Mouse (Mus musculus): ENCODE data around the gene Cluh. TPM values are rescaled to one million over a fixed set of nuclear protein-coding genes. Genes with fewer than 3 reads are reported as not detected.

Cluh gene
- polyA plus RNA-seq, 1 experiment from 2014 or later: 41.3 TPM

- Histone ChIP-seq H3K27ac (ENCODE audit: low read length) (no peak overlapping the region), H3K4me2 (ENCODE audit: low read depth, low read length) (no peak overlapping the region), H3K9me3 (replicated peaks; ENCODE audit: control insufficient read depth, low read length) (no peaks in the 10 kb centered on the region), H3K36me3 (ENCODE audit: control insufficient read depth, insufficient read depth, low read length) (peaks cover 26% of the 10 kb centered on the region), H3K27me3 (ENCODE audit: control insufficient read depth, insufficient read depth, low read length) (no peaks in the 10 kb centered on the region), H3K4me1 (ENCODE audit: control insufficient read depth, insufficient read depth, low read length) (no peaks in the 10 kb centered on the region), H3K4me3 (replicated peaks; ENCODE audit: low read length) (no peak overlapping the region), H3K9ac (ENCODE audit: low read length) (no peak overlapping the region)
- no peak for ATAC-seq (ENCODE audit: insufficient read depth, low FRiP score)
- 94% methylated on average over 13 of the region's 13 CpGs for WGBS
Observed at GRCm38 (mm10) chr11:74667582-74668010, 18.3 kb downstream of the Cluh start.

- H3K4me2 ChIP-seq (ENCODE audit: low read depth, low read length): no peak overlapping the region
- peaks cover 29% of the 10 kb centered on the region for H3K36me3 ChIP-seq (ENCODE audit: control insufficient read depth, insufficient read depth, low read length)
- no peaks in the 10 kb centered on the region for H3K4me1 ChIP-seq (ENCODE audit: control insufficient read depth, insufficient read depth, low read length)
- no peak for ATAC-seq (ENCODE audit: insufficient read depth, low FRiP score)
- no peaks in the 10 kb centered on the region for H3K27me3 ChIP-seq (ENCODE audit: control insufficient read depth, insufficient read depth, low read length)
- 90% methylated on average over 5 of the region's 5 CpGs for WGBS
- no peaks in the 10 kb centered on the region for H3K9me3 ChIP-seq (replicated peaks; ENCODE audit: control insufficient read depth, low read length)
- no peak overlapping the region for H3K27ac ChIP-seq (ENCODE audit: low read length)
- H3K4me3 ChIP-seq (replicated peaks; ENCODE audit: low read length): no peak overlapping the region
- H3K9ac ChIP-seq (ENCODE audit: low read length): no peak overlapping the region
Observed at GRCm38 (mm10) chr11:74668466-74668865, 19.2 kb downstream of the Cluh start.

- H3K4me3 ChIP-seq (replicated peaks; ENCODE audit: low read length): no peak overlapping the region
- H3K4me1 ChIP-seq (ENCODE audit: control insufficient read depth, insufficient read depth, low read length): no peaks in the 10 kb centered on the region
- H3K4me2 ChIP-seq (ENCODE audit: low read depth, low read length): no peak overlapping the region
- no peaks in the 10 kb centered on the region for H3K9me3 ChIP-seq (replicated peaks; ENCODE audit: control insufficient read depth, low read length)
- H3K27ac ChIP-seq (ENCODE audit: low read length): no peak overlapping the region
- H3K27me3 ChIP-seq (ENCODE audit: control insufficient read depth, insufficient read depth, low read length): no peaks in the 10 kb centered on the region
- 81% methylated on average over 2 of the region's 2 CpGs for WGBS
- no peak for ATAC-seq (ENCODE audit: insufficient read depth, low FRiP score)
- H3K36me3 ChIP-seq (ENCODE audit: control insufficient read depth, insufficient read depth, low read length): peaks cover 29% of the 10 kb centered on the region
- no peak overlapping the region for H3K9ac ChIP-seq (ENCODE audit: low read length)
Observed at GRCm38 (mm10) chr11:74668971-74669370, 19.7 kb downstream of the Cluh start.

GRCm38 (mm10) chr11:74670151-74670550, 20.9 kb downstream of the Cluh start:
- H3K9ac ChIP-seq (ENCODE audit: low read length): no peak overlapping the region
- H3K27ac ChIP-seq (ENCODE audit: low read length): no peak overlapping the region
- H3K9me3 ChIP-seq (replicated peaks; ENCODE audit: control insufficient read depth, low read length): no peaks in the 10 kb centered on the region
- no peak overlapping the region for H3K4me2 ChIP-seq (ENCODE audit: low read depth, low read length)
- ATAC-seq (ENCODE audit: insufficient read depth, low FRiP score): no peak
- H3K27me3 ChIP-seq (ENCODE audit: control insufficient read depth, insufficient read depth, low read length): no peaks in the 10 kb centered on the region
- peaks cover 23% of the 10 kb centered on the region for H3K36me3 ChIP-seq (ENCODE audit: control insufficient read depth, insufficient read depth, low read length)
- no peak overlapping the region for H3K4me3 ChIP-seq (replicated peaks; ENCODE audit: low read length)
- H3K4me1 ChIP-seq (ENCODE audit: control insufficient read depth, insufficient read depth, low read length): no peaks in the 10 kb centered on the region

GRCm38 (mm10) chr11:74671013-74671412, 21.7 kb downstream of the Cluh start:
- peaks cover 23% of the 10 kb centered on the region for H3K36me3 ChIP-seq (ENCODE audit: control insufficient read depth, insufficient read depth, low read length)
- ATAC-seq (ENCODE audit: insufficient read depth, low FRiP score): no peak
- 85% methylated on average over 1 of the region's 1 CpGs for WGBS

GRCm38 (mm10) chr11:74671839-74672238, 22.5 kb downstream of the Cluh start:
- Histone ChIP-seq H3K4me1 (ENCODE audit: control insufficient read depth, insufficient read depth, low read length) (no peaks in the 10 kb centered on the region), H3K27ac (ENCODE audit: low read length) (no peak overlapping the region), H3K36me3 (ENCODE audit: control insufficient read depth, insufficient read depth, low read length) (peaks cover 23% of the 10 kb centered on the region), H3K4me3 (replicated peaks; ENCODE audit: low read length) (no peak overlapping the region), H3K9ac (ENCODE audit: low read length) (no peak overlapping the region), H3K27me3 (ENCODE audit: control insufficient read depth, insufficient read depth, low read length) (no peaks in the 10 kb centered on the region), H3K9me3 (replicated peaks; ENCODE audit: control insufficient read depth, low read length) (no peaks in the 10 kb centered on the region), H3K4me2 (ENCODE audit: low read depth, low read length) (no peak overlapping the region)
- 82% methylated on average over 5 of the region's 5 CpGs for WGBS
- ATAC-seq (ENCODE audit: insufficient read depth, low FRiP score): no peak

More at GRCm38 (mm10) chr11:74671013-74671412, 21.7 kb downstream of the Cluh start:
- H3K27ac ChIP-seq (ENCODE audit: low read length): no peak overlapping the region
- H3K9ac ChIP-seq (ENCODE audit: low read length): no peak overlapping the region
- H3K4me2 ChIP-seq (ENCODE audit: low read depth, low read length): no peak overlapping the region
- no peaks in the 10 kb centered on the region for H3K27me3 ChIP-seq (ENCODE audit: control insufficient read depth, insufficient read depth, low read length)
- no peaks in the 10 kb centered on the region for H3K9me3 ChIP-seq (replicated peaks; ENCODE audit: control insufficient read depth, low read length)
- H3K4me3 ChIP-seq (replicated peaks; ENCODE audit: low read length): no peak overlapping the region
- H3K4me1 ChIP-seq (ENCODE audit: control insufficient read depth, insufficient read depth, low read length): no peaks in the 10 kb centered on the region

GRCm38 (mm10) chr11:74672901-74673513, 23.7 kb downstream of the Cluh start:
- peaks cover 19% of the 10 kb centered on the region for H3K36me3 ChIP-seq (ENCODE audit: control insufficient read depth, insufficient read depth, low read length)

GRCm38 (mm10) chr11:74673561-74673960, 24.3 kb downstream of the Cluh start:
- Histone ChIP-seq H3K9me3 (replicated peaks; ENCODE audit: control insufficient read depth, low read length) (no peaks in the 10 kb centered on the region), H3K27me3 (ENCODE audit: control insufficient read depth, insufficient read depth, low read length) (no peaks in the 10 kb centered on the region), H3K4me1 (ENCODE audit: control insufficient read depth, insufficient read depth, low read length) (no peaks in the 10 kb centered on the region), H3K27ac (ENCODE audit: low read length) (no peak overlapping the region), H3K4me2 (ENCODE audit: low read depth, low read length) (no peak overlapping the region), H3K4me3 (replicated peaks; ENCODE audit: low read length) (no peak overlapping the region), H3K9ac (ENCODE audit: low read length) (no peak overlapping the region), H3K36me3 (ENCODE audit: control insufficient read depth, insufficient read depth, low read length) (peaks cover 20% of the 10 kb centered on the region)
- ATAC-seq (ENCODE audit: insufficient read depth, low FRiP score): 0 out of 2 replicates have a peak, but pooled peaks have one; percentile 9
- 84% methylated on average over 1 of the region's 1 CpGs for WGBS

More at GRCm38 (mm10) chr11:74672901-74673513, 23.7 kb downstream of the Cluh start:
- no peaks in the 10 kb centered on the region for H3K9me3 ChIP-seq (replicated peaks; ENCODE audit: control insufficient read depth, low read length)
- no peak overlapping the region for H3K27ac ChIP-seq (ENCODE audit: low read length)
- 78% methylated on average over 6 of the region's 6 CpGs for WGBS
- H3K4me1 ChIP-seq (ENCODE audit: control insufficient read depth, insufficient read depth, low read length): no peaks in the 10 kb centered on the region
- no peak overlapping the region for H3K4me3 ChIP-seq (replicated peaks; ENCODE audit: low read length)
- H3K9ac ChIP-seq (ENCODE audit: low read length): no peak overlapping the region
- no peak overlapping the region for H3K4me2 ChIP-seq (ENCODE audit: low read depth, low read length)
- H3K27me3 ChIP-seq (ENCODE audit: control insufficient read depth, insufficient read depth, low read length): no peaks in the 10 kb centered on the region
- no peak for ATAC-seq (ENCODE audit: insufficient read depth, low FRiP score)

- Histone ChIP-seq H3K4me1 (ENCODE audit: control insufficient read depth, insufficient read depth, low read length) (no peaks in the 10 kb centered on the region), H3K9me3 (replicated peaks; ENCODE audit: control insufficient read depth, low read length) (no peaks in the 10 kb centered on the region), H3K4me3 (replicated peaks; ENCODE audit: low read length) (no peak overlapping the region), H3K27ac (ENCODE audit: low read length) (no peak overlapping the region), H3K27me3 (ENCODE audit: control insufficient read depth, insufficient read depth, low read length) (no peaks in the 10 kb centered on the region), H3K36me3 (ENCODE audit: control insufficient read depth, insufficient read depth, low read length) (peaks cover 16% of the 10 kb centered on the region), H3K9ac (ENCODE audit: low read length) (no peak overlapping the region), H3K4me2 (ENCODE audit: low read depth, low read length) (no peak overlapping the region)
- no peak for ATAC-seq (ENCODE audit: insufficient read depth, low FRiP score)
- WGBS: 94% methylated on average over 8 of the region's 8 CpGs
Observed at GRCm38 (mm10) chr11:74674713-74675112, 25.4 kb downstream of the Cluh start.

Data from stomach, embryonic 16.5 days (tissue).